Mouse (Mus musculus) liver, adult (tissue): Measurements from ENCODE around the gene Sox5.

Experiments
- GATA4 ChIP-seq: IDR thresholded peaks from 2 replicates; pipeline ENCODE4 v1.6.1; 2014; ENCODE audit warnings: mild to moderate bottlenecking, low read length; ENCODE audit not compliant: insufficient replicate concordance

Gene Sox5

DNA sequence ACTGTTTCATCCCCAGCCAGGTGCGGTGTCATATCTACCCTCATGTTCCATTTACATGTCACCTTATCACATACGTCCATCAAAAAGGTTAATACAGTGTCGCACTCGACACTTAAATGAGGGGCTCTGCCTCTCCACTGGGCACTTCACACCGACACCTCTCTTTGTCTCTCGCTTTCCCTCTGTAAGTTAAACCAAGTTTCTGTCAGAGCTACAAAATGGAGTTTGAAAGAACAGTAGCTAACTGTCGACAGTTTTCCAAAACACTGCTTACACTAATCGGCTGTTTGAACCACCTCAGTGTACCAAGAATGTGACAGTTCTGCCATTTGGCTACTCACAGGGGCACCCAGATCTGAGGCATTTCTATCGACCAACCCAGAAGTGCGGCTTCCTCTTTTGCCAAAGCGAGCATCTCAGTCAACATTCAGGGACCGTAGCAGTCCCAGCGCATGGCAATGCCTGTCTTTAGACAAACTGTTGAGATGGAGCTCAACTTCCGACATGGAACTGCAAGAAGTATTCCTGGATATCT lies 724.6 kb downstream of the Sox5 start:
- peak; percentile 66; the same call in 1 of the 2 replicates for TF ChIP-seq GATA4

DNA sequence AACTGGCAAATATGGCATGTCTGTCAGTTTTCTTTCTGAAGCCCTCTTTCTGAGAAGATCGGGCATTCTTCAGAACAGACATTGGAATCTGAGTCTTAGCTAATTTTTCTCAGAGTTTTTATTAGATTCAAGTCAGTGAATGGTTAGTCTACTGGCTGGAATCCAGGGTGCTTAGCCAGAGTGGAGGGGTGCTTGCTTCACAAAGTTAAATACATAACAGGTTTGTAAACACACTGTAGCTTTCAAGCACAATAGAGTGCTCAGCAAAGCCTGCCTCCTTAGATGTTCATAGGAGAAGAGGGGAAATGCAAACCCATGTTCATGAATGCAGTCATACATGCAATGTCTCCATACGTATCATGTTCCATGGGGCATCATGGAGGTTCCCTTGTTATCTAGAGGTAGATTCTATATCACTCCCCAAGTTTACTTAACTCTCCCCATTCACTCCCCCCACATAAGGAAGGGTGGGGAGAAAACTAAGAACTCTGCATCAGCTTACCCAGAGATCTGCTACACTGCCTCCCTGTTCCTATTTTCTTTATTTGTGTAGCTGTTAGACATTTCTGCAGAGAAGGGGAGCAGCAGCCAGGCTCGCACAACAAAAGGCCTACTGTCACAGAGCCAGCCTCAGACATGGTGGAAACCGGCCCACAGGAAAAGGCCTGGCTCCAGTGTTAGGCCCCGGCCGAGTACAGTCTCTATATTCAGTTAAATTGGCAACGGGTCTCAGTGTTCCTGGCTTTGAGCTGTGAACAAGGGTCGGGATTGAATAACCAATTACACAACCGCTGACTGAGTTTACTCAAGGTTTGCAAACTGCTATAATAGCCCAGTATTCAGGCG lies 725.3 kb downstream of the Sox5 start:
- TF ChIP-seq GATA4: no peak

DNA sequence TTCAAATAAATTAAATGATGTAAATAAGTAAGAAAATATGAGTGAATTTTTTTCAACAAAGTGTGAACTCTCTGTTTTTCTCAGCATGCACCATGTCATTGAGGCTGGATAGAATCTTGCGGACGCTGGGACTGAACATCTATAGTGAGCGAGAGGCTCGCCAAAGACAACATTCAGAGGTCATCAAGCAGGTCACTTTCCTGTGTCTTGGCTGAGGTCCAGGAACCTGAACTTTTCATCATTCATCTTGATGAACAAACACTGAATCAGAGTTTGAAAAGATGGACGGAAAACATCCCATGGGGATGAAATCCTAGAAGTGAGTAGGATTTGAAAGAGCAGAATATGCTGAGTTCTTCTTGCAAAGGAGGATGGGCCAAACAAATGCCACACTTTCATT lies 729.3 kb downstream of the Sox5 start:
- no peak for TF ChIP-seq GATA4

DNA sequence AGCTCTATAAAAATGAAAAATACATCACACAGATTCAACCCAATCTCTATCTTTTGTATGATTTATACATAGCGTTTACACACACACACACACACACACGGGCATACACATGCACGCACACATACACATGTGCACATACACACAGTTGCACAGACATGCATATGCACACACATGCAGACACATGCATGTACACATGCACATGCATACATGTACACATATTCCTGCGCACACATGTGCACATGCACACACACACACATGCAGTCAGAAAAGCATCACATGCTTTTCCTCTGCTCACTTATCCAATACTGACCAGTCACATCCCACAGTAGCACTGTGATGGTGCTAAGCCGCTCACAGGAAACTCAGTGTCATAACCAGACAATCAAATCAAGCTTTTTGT lies 730.5 kb downstream of the Sox5 start:
- TF ChIP-seq GATA4: no peak

DNA sequence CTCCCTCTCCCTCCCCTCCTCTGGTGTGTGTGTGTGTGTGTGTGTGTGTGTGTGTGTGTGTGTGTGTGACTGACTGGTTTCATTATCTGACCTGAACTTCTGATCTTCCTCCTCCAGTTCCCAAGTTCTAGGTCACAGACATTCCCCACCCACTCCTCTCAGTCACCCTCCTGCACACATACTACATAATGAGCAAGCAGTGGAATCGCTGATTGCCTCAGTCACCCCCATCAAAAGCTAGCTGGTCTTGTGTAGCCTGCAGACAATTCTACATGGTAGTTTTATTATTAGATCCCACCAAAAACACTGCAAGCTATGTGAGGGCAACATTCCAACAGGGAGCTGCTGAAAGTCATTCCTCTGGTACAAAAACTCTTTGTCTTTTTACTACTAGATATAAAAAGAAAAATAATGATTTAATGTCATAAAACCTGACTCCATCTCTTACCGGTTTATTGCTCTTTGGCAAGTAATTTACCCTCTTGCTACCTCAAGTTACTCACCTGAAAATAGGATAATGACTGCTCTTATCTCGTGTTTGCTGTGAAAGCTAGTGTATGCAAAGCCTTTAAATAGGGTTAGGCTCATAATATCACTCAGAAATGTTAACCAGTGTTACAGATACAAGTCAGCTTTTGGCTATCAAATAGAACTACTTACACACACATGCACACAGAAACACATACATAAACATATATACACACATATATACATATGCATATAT lies 733.4 kb downstream of the Sox5 start:
- TF ChIP-seq GATA4: no peak

DNA sequence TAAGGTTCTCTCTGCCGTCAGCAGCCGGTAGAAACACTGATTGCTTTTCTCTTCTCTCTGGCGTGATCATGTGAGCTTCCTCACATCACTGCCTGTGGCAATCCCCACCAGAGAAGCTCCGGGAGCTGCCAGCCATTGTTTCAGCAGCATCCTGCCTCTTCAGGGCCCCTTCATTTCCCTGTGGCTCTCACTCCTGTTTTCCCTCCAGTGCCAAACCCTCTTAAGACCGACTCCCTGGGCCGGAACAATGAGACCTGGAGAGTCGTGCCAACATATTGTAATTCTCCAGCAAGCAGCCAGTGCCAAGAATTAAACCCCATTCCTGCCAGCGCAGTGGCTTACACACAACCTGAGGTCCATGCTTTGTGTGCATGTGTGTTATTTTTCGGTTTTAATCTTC lies 736.3 kb downstream of the Sox5 start:
- no peak for TF ChIP-seq GATA4

DNA sequence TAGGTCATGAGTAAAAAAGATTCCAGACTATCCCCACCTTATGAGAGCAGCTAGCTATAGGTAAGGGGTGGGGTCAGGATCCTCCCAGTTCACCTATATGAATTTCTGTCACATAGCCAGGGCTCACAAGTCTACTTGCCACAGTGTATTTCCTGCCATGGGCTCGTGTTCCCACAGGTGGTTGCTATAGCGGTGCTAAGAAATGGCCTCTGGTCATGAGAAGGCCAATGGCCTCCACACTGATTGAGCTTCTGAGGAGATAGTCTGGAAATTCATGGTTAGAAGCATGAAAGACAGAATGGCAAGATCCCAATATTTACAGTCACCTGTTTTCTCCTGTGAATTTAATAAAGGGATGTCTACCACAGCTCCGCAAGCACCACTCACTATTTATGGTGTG lies 737.4 kb downstream of the Sox5 start:
- TF ChIP-seq GATA4: no peak

DNA sequence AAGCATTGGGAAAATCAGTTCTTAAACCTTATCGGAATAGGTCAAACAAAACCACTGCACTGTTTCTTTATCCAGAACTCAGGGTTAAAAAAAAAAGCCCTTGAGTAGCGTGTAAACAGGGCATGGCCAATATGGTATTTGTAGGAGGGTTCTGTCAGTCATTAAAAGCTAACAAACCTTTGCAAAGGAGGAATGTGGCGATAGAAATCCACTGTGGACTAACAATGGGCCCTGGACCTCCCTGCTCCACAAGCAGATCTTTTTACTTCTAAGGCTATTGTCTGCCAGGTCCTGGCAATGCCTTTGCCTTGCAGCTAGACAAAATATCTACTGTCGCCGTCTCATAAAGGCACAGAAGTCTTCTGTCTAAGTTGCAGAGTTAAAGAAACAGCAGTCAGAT lies 738.8 kb downstream of the Sox5 start:
- no peak for TF ChIP-seq GATA4

DNA sequence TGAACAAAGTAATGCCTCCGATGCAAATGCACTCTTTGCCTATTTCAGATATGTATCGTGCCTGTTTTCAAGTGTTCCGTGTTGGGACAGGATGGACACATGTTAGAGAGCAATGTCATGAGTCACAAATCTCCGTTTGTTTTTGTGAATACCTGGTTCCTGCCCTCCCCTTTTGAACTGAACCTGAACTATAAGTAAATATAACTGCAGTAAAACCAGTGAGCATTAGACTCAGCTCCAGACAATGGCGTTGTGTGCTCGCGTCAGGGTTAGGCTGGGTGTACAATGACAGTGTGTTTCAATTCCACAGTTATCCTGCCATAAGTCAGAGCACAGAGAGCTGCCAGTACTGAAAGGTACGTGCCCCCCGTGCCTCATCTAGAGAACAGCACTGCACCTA lies 739.8 kb downstream of the Sox5 start:
- no peak for TF ChIP-seq GATA4

DNA sequence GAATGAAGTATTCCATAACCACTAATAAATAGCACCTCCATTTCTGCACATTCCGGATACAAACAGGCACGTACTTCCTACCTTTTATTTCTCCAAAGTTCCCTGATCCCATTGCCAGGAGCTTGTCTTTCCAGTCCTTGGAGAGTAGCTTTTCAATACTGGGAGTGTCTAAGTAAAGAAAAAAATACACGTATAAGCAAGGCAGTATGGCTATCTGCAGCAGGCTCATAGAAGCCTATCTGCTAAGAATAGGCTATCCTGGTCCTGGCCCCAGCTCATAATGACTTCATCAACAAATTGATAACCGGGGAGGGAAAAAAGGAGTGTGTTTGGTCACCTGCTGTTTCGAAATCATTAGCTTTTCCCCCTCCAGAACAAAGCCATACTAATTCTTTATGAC lies 740.6 kb downstream of the Sox5 start:
- no peak for TF ChIP-seq GATA4

DNA sequence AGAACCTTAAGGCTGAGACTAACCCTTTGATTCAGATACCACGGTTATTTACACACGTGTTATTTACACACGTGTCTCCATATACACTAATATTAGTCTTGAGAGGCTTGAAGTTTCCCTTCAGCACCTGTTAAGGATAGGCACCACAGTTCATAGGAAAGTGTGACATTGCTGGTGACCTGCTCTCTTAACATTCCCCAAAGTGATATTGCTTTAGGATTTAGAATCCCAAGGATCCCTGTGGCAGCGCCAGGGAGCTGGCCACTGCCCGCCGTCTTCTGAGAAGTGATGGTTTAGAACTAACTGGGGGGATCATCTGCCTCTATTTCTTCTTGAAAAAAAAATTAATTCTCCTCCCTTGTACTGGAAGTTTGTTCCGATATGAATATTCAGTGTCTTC lies 741.4 kb downstream of the Sox5 start:
- TF ChIP-seq GATA4: no peak

DNA sequence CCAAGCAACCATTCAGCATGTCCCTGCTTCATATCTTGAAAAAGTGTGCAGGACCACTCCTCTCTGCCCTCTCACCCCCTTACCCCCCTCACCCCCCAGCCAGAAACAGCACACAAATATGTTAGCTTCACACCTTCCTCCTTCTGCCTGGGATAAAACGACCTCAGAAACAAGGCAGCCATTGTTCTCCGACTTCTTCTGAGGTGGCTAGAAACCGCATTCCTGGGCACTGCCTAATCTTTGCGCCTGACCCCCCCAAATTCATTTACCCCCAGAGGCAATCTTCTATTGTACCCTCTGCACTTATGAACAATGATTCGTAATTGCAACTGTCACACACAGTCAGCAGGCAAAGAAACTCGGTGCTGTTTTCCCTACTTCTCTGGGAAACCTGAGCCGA lies 742.6 kb downstream of the Sox5 start:
- TF ChIP-seq GATA4: no peak

DNA sequence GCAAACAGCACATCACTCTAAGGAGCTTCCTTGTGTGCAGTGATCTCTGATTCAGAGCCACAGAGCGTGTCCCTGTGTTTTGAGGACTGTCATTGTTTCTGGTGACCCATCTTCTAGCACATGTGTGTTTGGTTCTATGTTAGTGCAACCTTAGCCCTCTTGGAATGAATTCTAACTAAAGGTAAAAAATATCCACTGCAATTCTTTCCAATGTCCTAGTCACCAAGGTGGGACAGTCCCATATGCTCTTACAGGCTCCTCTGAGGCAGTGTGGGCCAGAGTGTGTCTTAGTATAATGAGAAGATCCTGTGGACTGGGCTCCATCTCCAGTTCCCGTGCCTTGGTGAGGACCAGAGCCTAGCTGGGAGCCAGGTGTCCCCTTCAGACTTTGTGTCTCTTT lies 748.6 kb downstream of the Sox5 start:
- TF ChIP-seq GATA4: no peak

DNA sequence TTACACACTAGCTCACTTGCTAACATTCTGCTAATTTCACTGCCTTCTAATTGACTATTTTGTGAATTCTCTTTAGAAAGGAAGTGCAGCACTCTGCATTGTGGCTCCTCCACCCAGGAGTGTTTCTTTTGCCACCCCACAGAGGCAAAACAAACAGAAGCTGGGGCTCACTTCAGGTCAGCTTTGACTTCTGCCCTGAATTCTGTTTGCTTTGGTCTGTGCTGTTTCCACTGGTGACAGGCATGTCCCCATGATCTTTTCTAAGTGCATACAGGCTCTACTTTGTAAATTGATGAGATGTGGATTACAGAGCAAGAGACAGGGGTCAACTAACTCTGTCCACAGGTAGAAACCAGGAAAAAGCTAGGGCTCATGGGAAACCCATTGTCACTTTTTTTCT lies 764.8 kb downstream of the Sox5 start:
- no peak for TF ChIP-seq GATA4

DNA sequence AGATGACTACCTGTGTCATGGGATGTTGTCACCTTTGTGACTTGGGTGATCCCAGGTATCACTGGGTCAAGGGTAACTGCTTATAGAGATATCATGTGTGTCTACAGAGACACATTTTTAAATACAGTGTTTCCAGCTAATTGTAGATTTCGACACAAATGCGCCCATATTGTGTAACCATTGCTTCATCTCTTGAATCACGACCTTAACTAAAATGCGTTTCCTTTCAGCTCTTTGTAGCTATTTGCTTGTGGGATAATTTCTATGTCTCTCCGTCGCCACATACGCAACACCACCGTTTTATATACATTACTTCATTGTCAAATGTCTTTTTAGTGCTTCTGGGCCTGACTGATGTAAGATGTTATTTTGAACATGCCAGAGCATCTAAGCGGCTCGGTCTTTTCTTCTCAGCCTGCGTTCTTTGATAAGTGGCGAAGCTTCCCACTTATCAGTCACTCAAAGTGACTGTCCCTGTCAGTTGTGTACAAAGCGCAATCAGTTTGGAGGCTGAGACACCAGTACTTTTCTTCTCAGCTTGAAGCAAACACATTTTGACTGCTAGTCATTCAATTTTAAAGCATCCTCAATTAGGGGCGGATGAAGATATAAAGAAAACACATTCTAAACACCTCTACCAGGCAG lies 769.8 kb downstream of the Sox5 start:
- no peak for TF ChIP-seq GATA4

DNA sequence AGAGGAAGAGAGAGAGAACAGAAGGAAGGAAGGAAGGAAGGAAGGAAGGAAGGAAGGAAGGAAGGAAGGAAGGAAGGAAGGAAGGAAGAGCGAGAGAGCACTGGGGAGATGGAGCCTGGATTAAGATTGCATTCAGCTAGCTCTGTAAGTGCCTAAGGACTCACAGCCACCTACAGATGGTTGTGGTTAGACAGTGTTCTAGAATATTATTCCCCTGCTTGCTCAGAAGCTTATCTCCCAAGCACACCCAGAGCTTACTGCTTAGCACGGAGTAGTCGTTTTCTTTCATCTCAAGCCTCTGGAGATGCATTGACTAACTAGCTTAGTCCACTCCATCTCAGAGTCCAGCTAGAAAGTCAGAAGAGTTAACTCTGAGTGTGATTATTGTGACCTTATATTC lies 770.8 kb downstream of the Sox5 start:
- TF ChIP-seq GATA4: no peak
